8 mouse cellular contexts compared by ENCODE assay signal in genomic region chr19:47446841-47447365, GRCm38 (mm10). TPM values are rescaled to one million over a fixed set of nuclear protein-coding genes. Genes with fewer than 3 reads are reported as not detected.
DNase-seq lines count a peak whose midpoint lies in the region; ATAC-seq and TF ChIP-seq lines count a peak whose summit lies in the region.

No protein-coding gene starts in this region.

- no peak for TF ChIP-seq CTCF in small intestine, adult 2 months (IDR thresholded peaks at IDR 0.05; ENCODE audit: extremely low read depth, insufficient read length, insufficient replicate concordance, low read depth, low read length)

- H3K27ac ChIP-seq in forebrain, embryonic 10.5 days = peak overlapping the region; percentile 72
- no peak overlapping the region for H3K27ac ChIP-seq in forebrain, embryonic 16.5 days (ENCODE audit: low read length)
- H3K27ac ChIP-seq in intestine, embryonic 15.5 days = peak overlapping the region; percentile 52; the same call in 1 of the 2 replicates
- peak overlapping the region; percentile 74 for H3K27ac ChIP-seq in liver, embryonic 16.5 days (ENCODE audit: low read length)
- H3K27ac ChIP-seq in small intestine, adult 2 months (ENCODE audit: insufficient read depth, low read depth, low read length) = peak overlapping the region; percentile 71

- 65% methylated on average over 9 of the region's 9 CpGs for WGBS in forebrain, embryonic 10.5 days
- 17% methylated on average over 8 of the region's 9 CpGs for WGBS in forebrain, embryonic 16.5 days
- 29% methylated on average over 9 of the region's 9 CpGs for WGBS in intestine, embryonic 15.5 days
- WGBS in liver, embryonic 16.5 days (ENCODE audit: insufficient replicate concordance) = 16% methylated on average over 9 of the region's 9 CpGs
- WGBS in small intestine, adult 2 months = 27% methylated on average over 9 of the region's 9 CpGs

- no peak for DNase-seq in forebrain, embryonic 10.5 days (ENCODE audit: extremely low spot score, low spot score)
- peak; percentile 73 for DNase-seq in NIH3T3 (ENCODE audit: low read depth)
- peak; percentile 74 to 87 for DNase-seq in heart, adult 18-20 months
- no peak for DNase-seq in cerebellum, postnatal 36 days

- no peaks in the 10 kb centered on the region for H3K9me3 ChIP-seq in forebrain, embryonic 10.5 days
- no peaks in the 10 kb centered on the region for H3K9me3 ChIP-seq in forebrain, embryonic 16.5 days (ENCODE audit: control insufficient read depth, low read length)
- no peaks in the 10 kb centered on the region for H3K9me3 ChIP-seq in intestine, embryonic 15.5 days
- no peaks in the 10 kb centered on the region for H3K9me3 ChIP-seq in liver, embryonic 16.5 days (replicated peaks; ENCODE audit: control insufficient read depth, low read length)

- TF ChIP-seq POLR2A in small intestine, adult 2 months (IDR thresholded peaks at IDR 0.05; ENCODE audit: low read depth, low read length) = no peak

- H3K36me3 ChIP-seq in forebrain, embryonic 10.5 days (replicated peaks) = no peaks in the 10 kb centered on the region
- H3K36me3 ChIP-seq in forebrain, embryonic 16.5 days (ENCODE audit: control insufficient read depth, insufficient read depth) = no peaks in the 10 kb centered on the region
- no peaks in the 10 kb centered on the region for H3K36me3 ChIP-seq in intestine, embryonic 15.5 days
- no peaks in the 10 kb centered on the region for H3K36me3 ChIP-seq in liver, embryonic 16.5 days (ENCODE audit: control insufficient read depth, insufficient read depth)
- H3K36me3 ChIP-seq in small intestine, adult 2 months (ENCODE audit: control insufficient read depth, insufficient read depth, low read length) = no peaks in the 10 kb centered on the region

- peaks cover 92% of the 10 kb centered on the region for H3K4me1 ChIP-seq in forebrain, embryonic 10.5 days
- peaks cover 27% of the 10 kb centered on the region for H3K4me1 ChIP-seq in forebrain, embryonic 16.5 days (replicated peaks; ENCODE audit: control insufficient read depth, insufficient read depth, low read length)
- H3K4me1 ChIP-seq in intestine, embryonic 15.5 days (replicated peaks) = peaks cover 80% of the 10 kb centered on the region
- peaks cover 61% of the 10 kb centered on the region for H3K4me1 ChIP-seq in liver, embryonic 16.5 days (ENCODE audit: control insufficient read depth, low read depth, low read length)
- H3K4me1 ChIP-seq in small intestine, adult 2 months (ENCODE audit: control insufficient read depth, insufficient read depth, insufficient read length, low read length) = peaks cover 41% of the 10 kb centered on the region

- no peak overlapping the region for H3K4me3 ChIP-seq in forebrain, embryonic 10.5 days
- H3K4me3 ChIP-seq in forebrain, embryonic 16.5 days (replicated peaks; ENCODE audit: low read length) = no peak overlapping the region
- no peak overlapping the region for H3K4me3 ChIP-seq in intestine, embryonic 15.5 days (replicated peaks)
- H3K4me3 ChIP-seq in liver, embryonic 16.5 days (ENCODE audit: low read depth, low read length) = no peak overlapping the region
- H3K4me3 ChIP-seq in small intestine, adult 2 months (ENCODE audit: low read depth, low read length) = no peak overlapping the region

- no peak overlapping the region for H3K9ac ChIP-seq in forebrain, embryonic 16.5 days (replicated peaks; ENCODE audit: low read depth, low read length)
- no peak overlapping the region for H3K9ac ChIP-seq in intestine, embryonic 15.5 days
- no peak overlapping the region for H3K9ac ChIP-seq in liver, embryonic 16.5 days (ENCODE audit: low read depth, low read length)

- no peak for ATAC-seq in forebrain, embryonic 16.5 days
- ATAC-seq in intestine, embryonic 15.5 days = 0 out of 2 replicates have a peak, but pooled peaks have one; percentile 11
- ATAC-seq in liver, embryonic 16.5 days (ENCODE audit: low read depth) = peak; percentile 15

- no peak overlapping the region; the same call in 1 of the 2 replicates for H3K4me2 ChIP-seq in forebrain, embryonic 16.5 days (ENCODE audit: low read length)
- H3K4me2 ChIP-seq in intestine, embryonic 15.5 days (replicated peaks) = peak overlapping the region; percentile 18; the same call in 1 of the 2 replicates
- H3K4me2 ChIP-seq in liver, embryonic 16.5 days (ENCODE audit: low read depth, low read length) = peak overlapping the region; percentile 18; the same call in 1 of the 2 replicates

- 0 out of 2 replicates have a peak, but pooled peaks cover 6% of the 10 kb centered on the region for H3K27me3 ChIP-seq in forebrain, embryonic 10.5 days (ENCODE audit: poor library complexity, severe bottlenecking)
- no peaks in the 10 kb centered on the region for H3K27me3 ChIP-seq in forebrain, embryonic 16.5 days (replicated peaks; ENCODE audit: control insufficient read depth, insufficient read depth, low read length)
- H3K27me3 ChIP-seq in intestine, embryonic 15.5 days (replicated peaks) = no peaks in the 10 kb centered on the region
- no peaks in the 10 kb centered on the region for H3K27me3 ChIP-seq in liver, embryonic 16.5 days (ENCODE audit: control insufficient read depth, insufficient read depth, low read depth, low read length)
- H3K27me3 ChIP-seq in small intestine, adult 2 months (ENCODE audit: control insufficient read depth, insufficient read depth, low read length) = no peaks in the 10 kb centered on the region

RNA-seq across cellular contexts. Expression of gene Sh3pxd2a, which starts 17.3 kb away (rescaled TPM):
- polyA plus RNA-seq in forebrain, embryonic 10.5 days (2016; fragmentation: Nextera tagmentation; extraction: Ambion mirVana) = 1.5 and 1.8 TPM in 2 replicates
- 2.1 and 2.2 TPM in 2 replicates for polyA plus RNA-seq in forebrain, embryonic 16.5 days (2015; fragmentation: Nextera tagmentation; extraction: Ambion mirVana)
- total RNA-seq in heart, adult 18-20 months (2021) = 10 to 100 TPM; 45.5 to 48.7 TPM
- polyA plus RNA-seq in intestine, embryonic 15.5 days (2015; fragmentation: Nextera tagmentation; extraction: Ambion mirVana) = 4.8 and 5.0 TPM in 2 replicates
- 0.64 and 0.65 TPM in 2 replicates for polyA plus RNA-seq in liver, embryonic 16.5 days (2015; fragmentation: Nextera tagmentation; extraction: Ambion mirVana)
- polyA plus RNA-seq in small intestine, adult 2 months (2012; rRNA removed) = 6.2 and 6.3 TPM in 2 replicates

Comparison
In these comparisons a context has a peak if more than half of its experiments do, and no peak if none do; other contexts are left out.
1. DNase-seq: peak in NIH3T3 (single experiment) and heart, adult 18-20 months (2 of 2); none in forebrain, embryonic 10.5 days (single experiment) and cerebellum, postnatal 36 days (0 of 2).